Mouse (Mus musculus) bone marrow macrophage, adult 2 months (primary cell): ENCODE data around the gene Olfr435. TPM values are rescaled to one million over a fixed set of nuclear protein-coding genes. Genes with fewer than 3 reads are reported as not detected.
"Not testable (repeated sequence)": the region's sequence is repeated elsewhere in the genome, so short reads cannot be mapped to it uniquely, and the experiment has no call there.

Source experiments
- H3K27ac ChIP-seq: 2 replicates; pipeline ENCODE4 v1.5.1; 2012; ENCODE audit warnings: low read depth, low read length; ENCODE audit not compliant: insufficient read depth
- H3K4me1 ChIP-seq: 2 replicates; pipeline ENCODE4 v1.6.1; 2012; ENCODE audit warnings: low read length; ENCODE audit not compliant: control insufficient read depth, insufficient read depth
- H3K4me3 ChIP-seq: 2 replicates; pipeline ENCODE4 v1.5.1; 2012; ENCODE audit warnings: mild to moderate bottlenecking, low read length, moderate library complexity; ENCODE audit not compliant: insufficient read depth
- CTCF ChIP-seq: IDR thresholded peaks from 2 replicates; pipeline ENCODE4 v1.5.1; 2012; ENCODE audit warnings: low read depth, mild to moderate bottlenecking, low read length, moderate library complexity
- POLR2A ChIP-seq: IDR thresholded peaks from 2 replicates; pipeline ENCODE4 v1.6.1; 2012; ENCODE audit warnings: mild to moderate bottlenecking, low read depth, low read length, borderline replicate concordance
- polyA plus RNA-seq: library from polyadenylated mRNA; stranded (reverse); fragments of >200 nt; gene quantifications from 2 replicates; pipeline ENCODE4 v1.2.4, GENCODE M21; 2012; ENCODE audit not compliant: missing spikeins, insufficient read depth, insufficient read length

Gene Olfr435
- polyA plus RNA-seq, 1 experiment = not detected

DNA sequence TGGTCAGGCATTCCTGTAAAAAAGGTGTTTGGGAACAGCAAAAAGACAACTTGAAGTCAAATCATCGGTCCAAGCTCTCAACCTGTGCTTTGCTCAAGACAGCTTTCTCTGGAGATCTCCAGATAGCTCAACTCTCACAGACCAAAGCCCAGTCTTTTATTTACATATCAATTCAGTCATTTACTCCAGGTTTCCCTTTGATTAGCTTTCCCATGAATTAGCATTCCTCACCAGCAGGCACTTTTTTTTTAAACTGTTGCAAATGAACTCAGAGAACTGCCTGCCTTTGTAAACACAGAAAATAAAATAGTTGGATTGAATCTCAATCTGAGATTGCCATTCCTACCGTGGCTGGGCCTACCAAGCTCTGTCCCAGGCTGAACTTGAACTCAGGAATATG, 8.4 kb downstream of the Olfr435 start:
- H3K4me3 ChIP-seq = no peak overlapping the region
- no peaks in the 10 kb centered on the region for H3K4me1 ChIP-seq
- TF ChIP-seq POLR2A = no peak
- no peak overlapping the region for H3K27ac ChIP-seq

DNA sequence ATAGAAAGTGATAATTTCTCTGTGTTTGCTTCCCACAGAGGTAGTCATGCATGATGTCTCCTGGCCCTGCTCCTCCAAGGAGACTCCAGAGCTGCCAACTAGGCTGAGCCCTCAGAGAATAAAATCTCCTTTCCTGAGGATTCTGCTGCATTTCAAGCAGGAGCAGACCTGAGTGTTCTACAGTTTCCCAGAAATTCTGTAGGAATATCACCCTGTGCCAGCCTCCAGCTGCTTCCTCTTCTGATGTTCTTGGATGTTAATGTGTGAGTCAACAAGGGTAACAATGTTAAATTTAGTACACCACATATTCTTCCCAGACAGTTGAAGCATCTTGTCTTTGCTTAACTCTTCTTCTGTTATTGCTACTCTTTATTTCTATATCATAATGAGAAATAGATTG, 15.9 kb downstream of the Olfr435 start, which contains the start of gene Olfr434:
Gene Olfr434 (plus strand): TSS at position 149 of the 400 bp plus-strand sequence.
- not testable (repeated sequence) for H3K4me1 ChIP-seq, H3K4me3 ChIP-seq, H3K27ac ChIP-seq

DNA sequence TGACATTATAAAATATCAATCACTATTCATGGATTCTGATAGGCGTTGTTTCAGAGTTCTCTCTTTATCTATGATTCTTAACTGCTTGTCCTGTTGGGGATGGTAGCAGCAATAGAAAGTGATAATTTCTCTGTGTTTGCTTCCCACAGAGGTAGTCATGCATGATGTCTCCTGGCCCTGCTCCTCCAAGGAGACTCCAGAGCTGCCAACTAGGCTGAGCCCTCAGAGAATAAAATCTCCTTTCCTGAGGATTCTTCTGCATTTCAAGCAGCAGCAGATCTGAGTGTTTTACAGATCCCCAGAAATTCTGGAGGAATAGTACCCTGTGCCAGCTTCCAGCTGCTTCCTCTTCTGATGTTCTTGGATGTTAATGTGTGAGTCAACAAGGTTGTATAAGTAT, 34.3 kb downstream of the Olfr435 start, which contains the start of gene Olfr47:
Gene Olfr47 (plus strand): TSS at position 275 of the 400 bp plus-strand sequence.
- not testable (repeated sequence) for H3K4me1 ChIP-seq, H3K27ac ChIP-seq, H3K4me3 ChIP-seq

DNA sequence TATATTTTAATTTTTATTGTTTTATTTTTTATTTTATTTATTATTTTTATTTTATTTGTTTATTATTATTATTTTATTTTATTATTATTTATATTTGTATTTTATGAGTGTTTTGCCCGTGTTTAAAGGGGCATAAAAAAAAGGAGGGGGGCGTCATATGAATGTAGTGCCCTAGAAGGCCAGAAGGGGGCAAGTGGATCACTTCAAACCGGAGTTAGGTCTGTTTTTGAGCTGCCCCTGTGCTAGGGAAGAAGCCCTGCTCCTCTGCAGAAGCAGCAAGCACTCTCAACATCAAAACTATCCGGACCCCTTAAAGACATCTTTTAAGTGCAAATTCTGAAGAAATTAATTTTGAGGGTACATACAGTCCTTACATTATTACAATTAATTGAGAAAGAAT, 45.1 kb downstream of the Olfr435 start:
- Histone ChIP-seq H3K4me1 (no peaks in the 10 kb centered on the region), H3K27ac (no peak overlapping the region), H3K4me3 (no peak overlapping the region)
- TF ChIP-seq CTCF (no peak), POLR2A (no peak)

DNA sequence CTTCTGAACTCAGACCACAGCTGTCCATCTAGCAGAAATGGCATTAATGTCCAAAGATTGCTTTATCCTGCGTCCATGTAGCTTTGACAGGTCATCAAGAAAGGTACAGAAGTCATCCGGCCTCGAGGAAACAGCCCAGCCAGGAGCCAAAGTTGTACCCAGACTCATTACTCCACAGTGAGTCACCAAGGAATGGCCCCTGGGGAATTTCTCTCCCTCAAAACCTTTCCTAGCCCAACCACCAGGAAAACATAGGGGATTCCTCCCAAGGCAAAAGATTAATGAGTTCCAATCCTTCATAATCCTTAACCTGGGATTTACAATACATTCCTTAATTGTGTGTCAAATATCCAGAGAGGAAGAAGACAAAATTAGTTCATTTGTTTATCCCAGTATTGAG, 50.5 kb downstream of the Olfr435 start:
- Histone ChIP-seq H3K4me3 (no peak overlapping the region), H3K4me1 (no peaks in the 10 kb centered on the region), H3K27ac (no peak overlapping the region)
- TF ChIP-seq CTCF (no peak), POLR2A (no peak)

DNA sequence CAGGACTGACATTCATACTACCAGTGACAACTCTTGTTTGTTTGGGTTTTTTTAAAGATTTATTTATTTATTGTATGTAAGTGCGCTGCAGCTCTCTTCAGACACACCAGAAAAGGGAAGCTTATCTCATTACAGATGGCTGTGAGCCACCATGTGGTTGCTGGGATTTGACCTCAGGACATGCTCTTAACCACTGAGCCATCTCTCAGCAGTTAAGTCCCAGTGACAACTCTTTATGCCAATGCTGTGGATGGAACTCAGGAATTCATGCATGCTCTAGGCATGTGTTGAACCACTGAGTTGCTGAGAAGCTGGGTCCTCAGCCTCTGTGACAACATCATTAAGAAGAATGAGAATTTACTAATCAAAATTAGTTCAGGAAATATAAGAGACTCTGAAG, 56.0 kb downstream of the Olfr435 start:
- H3K4me3 ChIP-seq = no peak overlapping the region
- no peaks in the 10 kb centered on the region for H3K4me1 ChIP-seq
- H3K27ac ChIP-seq = no peak overlapping the region
- TF ChIP-seq CTCF (no peak), POLR2A (no peak)

Other genes with a start within 250 kb of the Olfr435 start
- gene Olfr444, start 248.1 kb upstream of the Olfr435 start, polyA plus RNA-seq = not detected in 2 replicates
- gene Olfr441, start 90.8 kb upstream of the Olfr435 start, polyA plus RNA-seq = not detected in 2 replicates
- gene Olfr237-ps1, start 50.6 kb upstream of the Olfr435 start, polyA plus RNA-seq = not detected in 2 replicates
- not detected in 2 replicates for gene Olfr437, start 33.9 kb upstream of the Olfr435 start, polyA plus RNA-seq
- gene Olfr13, start 25.0 kb upstream of the Olfr435 start, polyA plus RNA-seq = not detected in 2 replicates
- gene Olfr434, start 15.9 kb downstream of the Olfr435 start, polyA plus RNA-seq = not detected in 2 replicates
- gene Olfr47, start 34.4 kb downstream of the Olfr435 start, polyA plus RNA-seq = not detected in 2 replicates
- 0.20 and 0.73 TPM in 2 replicates for gene Arhgef5, start 68.4 kb downstream of the Olfr435 start, polyA plus RNA-seq
- not detected in 2 replicates for gene Nobox, start 112.4 kb downstream of the Olfr435 start, polyA plus RNA-seq